Mouse (Mus musculus) limb, embryonic 12.5 days (tissue): ENCODE data around the gene Dcaf12l1. TPM values are rescaled to one million over a fixed set of nuclear protein-coding genes. Genes with fewer than 3 reads are reported as not detected.
A peak's percentile ranks its signal among the peaks of the same experiment; 100 is the strongest.
"Not testable (repeated sequence)": the region's sequence is repeated elsewhere in the genome, so short reads cannot be mapped to it uniquely, and the experiment has no call there.

Experiments
- ATAC-seq: fragments of 200-750 bp; cut with Nextera tagmentation; 2 replicates; pipeline ENCODE4 v1.8.0; 2017; ENCODE audit warnings: low read depth, moderate TSS enrichment; ENCODE audit not compliant: insufficient number of reproducible peaks, insufficient read depth, low FRiP score, low TSS enrichment
- H3K27ac ChIP-seq: fragments of 300-500 bp; sonication (generic); 2 replicates; pipeline ENCODE4 v1.5.1; 2016; ENCODE audit warnings: mild to moderate bottlenecking, moderate library complexity
- H3K27me3 ChIP-seq: fragments of 300-500 bp; sonication (generic); 2 replicates; pipeline ENCODE4 v1.6.1; 2016; ENCODE audit warnings: mild to moderate bottlenecking, moderate library complexity
- H3K36me3 ChIP-seq: fragments of 300-500 bp; sonication (generic); 2 replicates; pipeline ENCODE4 v1.6.1; 2016; ENCODE audit warnings: mild to moderate bottlenecking, moderate library complexity
- H3K4me1 ChIP-seq: fragments of 300-500 bp; sonication (generic); replicated peaks from 2 replicates; pipeline ENCODE4 v1.6.1; 2016
- H3K4me2 ChIP-seq: fragments of 300-500 bp; sonication (generic); 2 replicates; pipeline ENCODE4 v1.6.1; 2016; ENCODE audit warnings: mild to moderate bottlenecking, moderate library complexity
- H3K4me3 ChIP-seq: fragments of 300-500 bp; sonication (generic); replicated peaks from 2 replicates; pipeline ENCODE4 v1.5.1; 2016; ENCODE audit warnings: mild to moderate bottlenecking
- H3K9ac ChIP-seq: fragments of 300-500 bp; sonication (generic); replicated peaks from 2 replicates; pipeline ENCODE4 v1.6.1; 2016; ENCODE audit warnings: mild to moderate bottlenecking, moderate library complexity
- H3K9me3 ChIP-seq: fragments of 300-500 bp; sonication (generic); 2 replicates; pipeline ENCODE4 v1.6.1; 2016; ENCODE audit warnings: mild to moderate bottlenecking, moderate library complexity
- WGBS: fragments of 180-500 bp; shearing (Covaris S2); methylation state at CpG from one replicate; pipeline ENCODE4 v1.1.7; 2016; 5-methylcytosine and 5-hydroxymethylcytosine counted together
- polyA plus RNA-seq: library from polyadenylated mRNA; unstranded; fragments of >200 nt; fragmentation: Nextera tagmentation; extraction: Ambion mirVana; gene quantifications from 2 replicates; pipeline ENCODE4 v1.2.1, GENCODE M21; 2016

Dcaf12l1 gene
- polyA plus RNA-seq = 9.1 and 9.6 TPM in 2 replicates

- 27% methylated on average over 47 of the region's 47 CpGs for WGBS
- H3K9me3 ChIP-seq = 0 out of 2 replicates have a peak, but pooled peaks cover 4% of the 10 kb centered on the region
- peak within 1 kb of the TSS; percentile 48 for H3K4me3 ChIP-seq
- H3K9ac ChIP-seq = peak within 1 kb of the TSS; percentile 63
- H3K27me3 ChIP-seq = no peaks in the 10 kb centered on the region
- H3K27ac ChIP-seq = no peak within 1 kb of the TSS
- peak; percentile 88 for ATAC-seq
- H3K36me3 ChIP-seq = no peaks in the 10 kb centered on the region
- no peaks in the 10 kb centered on the region for H3K4me1 ChIP-seq
- peak within 1 kb of the TSS; percentile 60 for H3K4me2 ChIP-seq
Measured at GRCm38 (mm10) chrX:44789761-44790411, at the start of gene Dcaf12l1. Gene Dcaf12l1 (minus strand): TSS chrX:44790197.

GRCm38 (mm10) chrX:44809356-44809755, 19.4 kb upstream of the Dcaf12l1 start:
- not testable (repeated sequence) for H3K27ac ChIP-seq, H3K4me1 ChIP-seq, ATAC-seq, H3K9ac ChIP-seq, H3K27me3 ChIP-seq, H3K36me3 ChIP-seq, H3K4me2 ChIP-seq, H3K9me3 ChIP-seq, H3K4me3 ChIP-seq
- WGBS = 59% methylated on average over 1 of the region's 1 CpGs

DNA sequence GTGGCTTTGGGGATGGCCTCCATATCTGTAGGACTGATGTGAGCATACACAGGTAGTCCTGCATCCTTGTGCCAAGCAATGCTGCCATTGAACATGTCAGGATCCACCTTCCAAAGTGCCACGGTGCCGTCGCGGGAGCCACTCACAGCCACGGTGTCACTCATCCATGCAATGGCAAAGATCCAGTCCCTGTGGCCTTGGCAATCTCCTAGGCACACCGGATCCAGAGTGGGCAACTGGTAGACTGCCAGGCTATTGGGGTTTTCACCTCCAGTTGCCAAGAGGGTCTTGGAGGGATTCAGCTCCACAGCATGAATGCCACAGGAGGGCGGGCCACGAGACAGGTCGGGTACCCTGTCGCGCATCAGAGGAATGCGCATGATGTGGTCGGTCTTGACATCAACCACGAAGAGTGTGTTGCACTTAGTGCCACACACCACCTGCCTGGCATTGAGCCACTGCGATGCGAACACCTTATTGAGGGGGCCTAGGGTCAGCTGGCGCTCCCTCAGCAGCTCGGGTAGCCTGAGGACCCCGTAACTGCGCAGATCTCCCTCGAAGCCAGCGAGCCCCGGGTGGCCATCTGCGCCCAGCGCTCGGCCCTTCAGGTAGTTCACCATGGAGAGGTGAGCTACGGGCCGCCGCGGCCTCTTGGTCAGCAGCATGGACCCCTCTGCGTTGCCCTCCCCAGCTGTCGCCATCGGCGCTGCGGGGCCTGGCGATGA, 799 bp downstream of the Dcaf12l1 start:
- Histone ChIP-seq H3K4me3 (peak overlapping the region; percentile 48), H3K27ac (no peak overlapping the region), H3K27me3 (no peaks in the 10 kb centered on the region), H3K36me3 (no peaks in the 10 kb centered on the region), H3K4me2 (peak overlapping the region; percentile 60), H3K9ac (peak overlapping the region; percentile 63), H3K4me1 (no peaks in the 10 kb centered on the region), H3K9me3 (0 out of 2 replicates have a peak, but pooled peaks cover 4% of the 10 kb centered on the region)
- 35% methylated on average over 36 of the region's 36 CpGs for WGBS
- no peak; the same call in 1 of the 2 replicates for ATAC-seq
